Mouse (Mus musculus): Measurements from ENCODE around the gene L3mbtl1.

GRCm38 (mm10) chr2:162924126-162924525 lies 19.1 kb upstream of the L3mbtl1 start:
- no peak for TF ChIP-seq CTCF (conservative IDR thresholded peaks at IDR 0.05; ENCODE audit: low read length)
- TF ChIP-seq POU5F1 (IDR thresholded peaks at IDR 0.05; ENCODE audit: borderline replicate concordance, low read length): no peak

Measured in E14TG2a.4 (cell line).